Mouse (Mus musculus): ENCODE results near the gene Disp1. TPM values are rescaled to one million over a fixed set of nuclear protein-coding genes. Genes with fewer than 3 reads are reported as not detected.
A peak's percentile ranks its signal among the peaks of the same experiment; 100 is the strongest.

Gene Disp1
- polyA plus RNA-seq, 1 experiment from 2014 or later, result 11.7 TPM

- no peak for ATAC-seq (ENCODE audit: insufficient read depth, low FRiP score, low read depth)
- H3K27ac ChIP-seq, result no peak overlapping the region
- peaks cover 6% of the 10 kb centered on the region; the same call in 1 of the 2 replicates for H3K4me1 ChIP-seq
- WGBS, result 36% methylated on average over 10 of the region's 10 CpGs
- H3K27me3 ChIP-seq (replicated peaks), result no peaks in the 10 kb centered on the region
- H3K4me3 ChIP-seq (replicated peaks), result no peak overlapping the region
- H3K9ac ChIP-seq, result no peak overlapping the region
- no peaks in the 10 kb centered on the region for H3K9me3 ChIP-seq
- no peak overlapping the region for H3K4me2 ChIP-seq
- no peaks in the 10 kb centered on the region for H3K36me3 ChIP-seq
Measured at GRCm38 (mm10) chr1:183116441-183116840, 104.9 kb downstream of the Disp1 start.

DNA sequence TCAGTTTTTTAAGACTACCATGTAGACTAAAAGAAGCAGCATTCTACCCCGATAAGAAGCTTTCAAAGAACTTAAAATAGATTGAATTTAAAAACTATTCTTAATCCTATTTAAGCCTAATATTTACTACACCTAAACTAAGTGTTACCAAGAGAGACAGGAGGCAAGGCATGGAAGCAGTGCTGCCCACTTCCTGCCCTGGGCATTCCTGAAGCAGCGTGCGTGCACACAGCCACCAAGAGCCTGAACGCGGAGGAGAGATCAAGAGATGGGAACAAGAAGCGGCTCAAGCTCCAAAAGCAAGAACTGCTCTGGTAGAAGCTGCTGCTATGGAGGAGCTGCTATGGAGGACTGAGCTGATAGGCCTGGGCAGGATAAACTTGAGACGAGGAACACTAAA, 106.2 kb downstream of the Disp1 start:
- H3K36me3 ChIP-seq, result no peaks in the 10 kb centered on the region
- H3K4me3 ChIP-seq (replicated peaks), result no peak overlapping the region
- H3K4me1 ChIP-seq, result peaks cover 6% of the 10 kb centered on the region; the same call in 1 of the 2 replicates
- no peak overlapping the region for H3K9ac ChIP-seq
- no peaks in the 10 kb centered on the region for H3K9me3 ChIP-seq
- 77% methylated on average over 7 of the region's 7 CpGs for WGBS
- ATAC-seq (ENCODE audit: insufficient read depth, low FRiP score, low read depth), result no peak
- H3K4me2 ChIP-seq, result no peak overlapping the region
- H3K27ac ChIP-seq, result no peak overlapping the region
- no peaks in the 10 kb centered on the region for H3K27me3 ChIP-seq (replicated peaks)

DNA sequence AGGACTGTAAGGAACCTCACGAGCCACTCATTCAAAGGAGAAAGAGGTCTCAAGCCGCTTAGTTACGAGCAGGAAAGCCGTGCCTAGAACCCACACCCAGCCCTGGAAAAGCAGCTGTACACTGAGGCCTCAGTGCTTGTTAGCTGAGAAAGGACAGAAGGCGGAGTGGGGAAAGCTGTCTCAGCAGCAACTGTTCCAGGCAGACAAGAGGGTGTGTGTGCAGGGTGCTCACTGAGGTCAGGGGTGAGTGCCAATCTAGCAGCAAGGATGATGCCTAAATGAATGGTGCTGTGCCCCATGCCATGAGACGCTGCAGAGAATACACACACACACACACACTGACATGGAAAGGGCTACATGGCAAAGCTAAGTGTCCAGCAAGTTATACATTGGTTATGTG, 106.8 kb downstream of the Disp1 start:
- no peak for ATAC-seq (ENCODE audit: insufficient read depth, low FRiP score, low read depth)
- Histone ChIP-seq H3K9ac (no peak overlapping the region), H3K4me2 (no peak overlapping the region), H3K27me3 (replicated peaks) (no peaks in the 10 kb centered on the region), H3K27ac (no peak overlapping the region), H3K9me3 (no peaks in the 10 kb centered on the region), H3K4me1 (peaks cover 6% of the 10 kb centered on the region; the same call in 1 of the 2 replicates), H3K36me3 (no peaks in the 10 kb centered on the region), H3K4me3 (replicated peaks) (no peak overlapping the region)
- WGBS, result 74% methylated on average over 6 of the region's 6 CpGs

DNA sequence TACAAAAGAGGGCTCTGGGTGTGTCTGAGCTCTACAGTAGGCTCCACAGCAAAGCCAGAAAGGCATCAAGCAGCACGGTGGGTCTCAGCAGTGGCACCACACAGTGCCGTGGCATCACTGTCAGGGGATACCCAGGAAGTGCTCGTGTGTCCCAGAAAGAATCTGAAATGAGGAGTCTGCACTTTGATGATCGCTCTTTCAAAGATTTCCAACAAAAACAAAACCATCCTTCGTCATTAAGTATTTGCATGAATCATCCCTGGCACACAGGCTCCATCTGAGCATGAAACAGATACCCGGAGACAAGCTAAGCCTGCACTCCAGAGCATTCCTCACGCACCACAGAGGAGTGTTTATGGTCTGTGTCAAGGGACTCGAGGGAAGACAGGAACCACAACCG, 107.8 kb downstream of the Disp1 start:
- no peaks in the 10 kb centered on the region for H3K9me3 ChIP-seq
- 49% methylated on average over 9 of the region's 9 CpGs for WGBS
- H3K9ac ChIP-seq, result no peak overlapping the region
- no peak overlapping the region for H3K4me2 ChIP-seq
- H3K4me3 ChIP-seq (replicated peaks), result no peak overlapping the region
- H3K4me1 ChIP-seq, result peaks cover 6% of the 10 kb centered on the region; the same call in 1 of the 2 replicates
- no peaks in the 10 kb centered on the region for H3K27me3 ChIP-seq (replicated peaks)
- no peak for ATAC-seq (ENCODE audit: insufficient read depth, low FRiP score, low read depth)
- no peak overlapping the region for H3K27ac ChIP-seq
- H3K36me3 ChIP-seq, result no peaks in the 10 kb centered on the region

GRCm38 (mm10) chr1:183107476-183107875, 113.8 kb downstream of the Disp1 start:
- Histone ChIP-seq H3K9ac (no peak overlapping the region), H3K27me3 (replicated peaks) (no peaks in the 10 kb centered on the region), H3K4me3 (replicated peaks) (no peak overlapping the region), H3K27ac (no peak overlapping the region), H3K9me3 (no peaks in the 10 kb centered on the region), H3K4me1 (no peaks in the 10 kb centered on the region), H3K36me3 (no peaks in the 10 kb centered on the region), H3K4me2 (no peak overlapping the region)
- 83% methylated on average over 2 of the region's 2 CpGs for WGBS
- ATAC-seq (ENCODE audit: insufficient read depth, low FRiP score, low read depth), result no peak

GRCm38 (mm10) chr1:183104696-183105095, 116.6 kb downstream of the Disp1 start:
- no peak overlapping the region for H3K4me3 ChIP-seq (replicated peaks)
- no peak for ATAC-seq (ENCODE audit: insufficient read depth, low FRiP score, low read depth)
- H3K27ac ChIP-seq, result no peak overlapping the region
- H3K36me3 ChIP-seq, result no peaks in the 10 kb centered on the region
- 89% methylated on average over 5 of the region's 5 CpGs for WGBS
- no peaks in the 10 kb centered on the region for H3K4me1 ChIP-seq
- no peaks in the 10 kb centered on the region for H3K9me3 ChIP-seq
- H3K4me2 ChIP-seq, result no peak overlapping the region
- H3K27me3 ChIP-seq (replicated peaks), result no peaks in the 10 kb centered on the region
- no peak overlapping the region for H3K9ac ChIP-seq

GRCm38 (mm10) chr1:183102775-183103174, 118.5 kb downstream of the Disp1 start:
- Histone ChIP-seq H3K4me1 (no peaks in the 10 kb centered on the region), H3K36me3 (no peaks in the 10 kb centered on the region), H3K27ac (no peak overlapping the region), H3K4me2 (no peak overlapping the region), H3K9ac (no peak overlapping the region), H3K27me3 (replicated peaks) (no peaks in the 10 kb centered on the region), H3K9me3 (no peaks in the 10 kb centered on the region), H3K4me3 (replicated peaks) (no peak overlapping the region)
- WGBS, result 70% methylated on average over 3 of the region's 3 CpGs
- ATAC-seq (ENCODE audit: insufficient read depth, low FRiP score, low read depth), result 0 out of 2 replicates have a peak, but pooled peaks have one; percentile 14

- no peaks in the 10 kb centered on the region for H3K36me3 ChIP-seq
- no peaks in the 10 kb centered on the region for H3K27me3 ChIP-seq (replicated peaks)
- no peak for ATAC-seq (ENCODE audit: insufficient read depth, low FRiP score, low read depth)
- no peak overlapping the region for H3K4me3 ChIP-seq (replicated peaks)
- H3K4me1 ChIP-seq, result no peaks in the 10 kb centered on the region
- H3K27ac ChIP-seq, result no peak overlapping the region
- H3K9ac ChIP-seq, result no peak overlapping the region
- H3K4me2 ChIP-seq, result no peak overlapping the region
- H3K9me3 ChIP-seq, result no peaks in the 10 kb centered on the region
- 64% methylated on average over 8 of the region's 8 CpGs for WGBS
Measured at GRCm38 (mm10) chr1:183102153-183102552, 119.2 kb downstream of the Disp1 start.

GRCm38 (mm10) chr1:183101371-183101770, 120.0 kb downstream of the Disp1 start:
- no peak overlapping the region for H3K4me2 ChIP-seq
- no peaks in the 10 kb centered on the region for H3K27me3 ChIP-seq (replicated peaks)
- H3K36me3 ChIP-seq, result no peaks in the 10 kb centered on the region
- WGBS, result 78% methylated on average over 3 of the region's 3 CpGs
- H3K4me1 ChIP-seq, result no peaks in the 10 kb centered on the region
- no peak overlapping the region for H3K4me3 ChIP-seq (replicated peaks)
- no peak overlapping the region for H3K9ac ChIP-seq
- no peaks in the 10 kb centered on the region for H3K9me3 ChIP-seq
- H3K27ac ChIP-seq, result no peak overlapping the region
- no peak for ATAC-seq (ENCODE audit: insufficient read depth, low FRiP score, low read depth)

DNA sequence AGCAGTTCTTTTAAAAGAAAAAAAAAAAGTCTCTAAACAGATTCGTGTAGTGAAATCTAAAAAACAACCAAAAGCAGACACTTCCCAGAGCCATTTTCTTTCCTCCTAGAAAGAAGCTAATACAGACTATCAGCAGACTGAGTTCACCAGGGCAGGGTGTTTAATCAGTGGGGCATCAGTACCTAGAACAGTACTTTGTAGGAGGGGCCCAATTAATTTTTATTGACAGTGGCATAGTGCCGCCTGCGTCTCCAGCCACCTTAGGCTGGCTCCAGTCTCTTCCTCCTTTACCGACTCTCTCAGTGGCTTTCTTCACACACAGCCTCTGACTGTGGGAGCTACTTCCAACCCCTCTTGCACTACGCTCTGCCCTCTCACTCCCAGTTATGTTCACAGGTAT, 121.1 kb downstream of the Disp1 start:
- Histone ChIP-seq H3K9me3 (no peaks in the 10 kb centered on the region), H3K9ac (no peak overlapping the region), H3K27ac (no peak overlapping the region), H3K27me3 (replicated peaks) (no peaks in the 10 kb centered on the region), H3K36me3 (peaks cover 4% of the 10 kb centered on the region; the same call in 1 of the 2 replicates), H3K4me1 (no peaks in the 10 kb centered on the region), H3K4me3 (replicated peaks) (no peak overlapping the region), H3K4me2 (no peak overlapping the region)
- ATAC-seq (ENCODE audit: insufficient read depth, low FRiP score, low read depth), result no peak
- WGBS, result 79% methylated on average over 5 of the region's 5 CpGs

- Histone ChIP-seq H3K36me3 (peaks cover 6% of the 10 kb centered on the region; the same call in 1 of the 2 replicates), H3K27me3 (replicated peaks) (no peaks in the 10 kb centered on the region), H3K4me2 (no peak overlapping the region), H3K27ac (no peak overlapping the region), H3K4me3 (replicated peaks) (no peak overlapping the region), H3K9ac (no peak overlapping the region), H3K9me3 (no peaks in the 10 kb centered on the region), H3K4me1 (no peaks in the 10 kb centered on the region)
- no peak for ATAC-seq (ENCODE audit: insufficient read depth, low FRiP score, low read depth)
- 94% methylated on average over 12 of the region's 12 CpGs for WGBS
Measured at GRCm38 (mm10) chr1:183099686-183100085, 121.6 kb downstream of the Disp1 start.

- Histone ChIP-seq H3K36me3 (peaks cover 6% of the 10 kb centered on the region; the same call in 1 of the 2 replicates), H3K9ac (no peak overlapping the region), H3K27me3 (replicated peaks) (no peaks in the 10 kb centered on the region), H3K4me1 (no peaks in the 10 kb centered on the region), H3K9me3 (no peaks in the 10 kb centered on the region), H3K4me3 (replicated peaks) (no peak overlapping the region), H3K27ac (no peak overlapping the region), H3K4me2 (no peak overlapping the region)
- ATAC-seq (ENCODE audit: insufficient read depth, low FRiP score, low read depth), result no peak
- WGBS, result 92% methylated on average over 10 of the region's 10 CpGs
Measured at GRCm38 (mm10) chr1:183097606-183098005, 123.7 kb downstream of the Disp1 start.

DNA sequence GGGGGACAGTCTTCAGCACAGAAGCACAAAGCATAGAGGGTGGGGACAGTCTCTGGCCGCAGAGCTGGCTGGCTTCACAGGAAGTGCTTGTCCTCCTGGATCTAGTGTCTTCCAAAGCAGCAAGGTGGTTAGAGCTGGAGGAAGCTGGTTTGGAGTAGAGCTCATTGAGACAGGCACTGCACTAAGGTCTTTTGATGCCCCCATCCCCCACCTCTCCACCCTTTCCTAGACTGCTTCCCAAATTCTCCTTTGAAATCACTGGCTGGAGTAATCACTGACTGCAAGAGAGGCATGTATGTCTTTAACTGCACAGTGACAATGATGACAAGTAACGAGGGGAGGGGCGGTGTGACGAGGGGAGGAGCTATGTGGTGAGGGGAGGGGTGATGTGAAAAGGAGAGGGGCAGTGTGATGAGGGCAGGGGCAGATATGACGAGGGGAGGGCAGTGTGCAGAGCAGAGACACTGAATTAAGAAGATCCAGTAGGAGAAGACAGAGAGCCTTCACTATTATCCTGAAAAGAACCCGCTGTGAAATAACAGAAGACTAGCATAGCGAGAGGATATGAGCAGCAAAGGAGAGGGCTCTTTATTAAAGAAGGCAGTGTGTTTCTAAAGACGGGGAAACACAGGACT, 125.8 kb downstream of the Disp1 start:
- Histone ChIP-seq H3K9me3 (no peaks in the 10 kb centered on the region), H3K27me3 (replicated peaks) (no peaks in the 10 kb centered on the region), H3K4me1 (no peaks in the 10 kb centered on the region), H3K9ac (no peak overlapping the region), H3K4me2 (no peak overlapping the region), H3K36me3 (peaks cover 6% of the 10 kb centered on the region; the same call in 1 of the 2 replicates), H3K27ac (no peak overlapping the region), H3K4me3 (replicated peaks) (no peak overlapping the region)
- ATAC-seq (ENCODE audit: insufficient read depth, low FRiP score, low read depth), result no peak
- WGBS, result 75% methylated on average over 8 of the region's 8 CpGs
